Mouse (Mus musculus) lung, embryonic 15.5 days (tissue): Measurements from ENCODE around the gene Ncf1. TPM values are rescaled to one million over a fixed set of nuclear protein-coding genes. Genes with fewer than 3 reads are reported as not detected.

Experiments used
- ATAC-seq: fragments of 200-750 bp; cut with Nextera tagmentation; 2 replicates; pipeline ENCODE4 v1.8.0; 2017; ENCODE audit warnings: moderate number of reproducible peaks, borderline replicate concordance; ENCODE audit not compliant: low FRiP score, low TSS enrichment; ENCODE audit errors: extremely low read depth
- H3K27ac ChIP-seq: fragments of 300-500 bp; sonication (generic); 2 replicates; pipeline ENCODE4 v1.5.1; 2015; ENCODE audit warnings: moderate library complexity, mild to moderate bottlenecking, inconsistent platforms
- H3K27me3 ChIP-seq: fragments of 300-500 bp; sonication (generic); 2 replicates; pipeline ENCODE4 v1.6.1; 2015; ENCODE audit warnings: inconsistent platforms
- H3K36me3 ChIP-seq: fragments of 300-500 bp; sonication (generic); 2 replicates; pipeline ENCODE4 v1.6.1; 2015; ENCODE audit warnings: inconsistent platforms
- H3K4me1 ChIP-seq: fragments of 300-500 bp; sonication (generic); 2 replicates; pipeline ENCODE4 v1.6.1; 2015; ENCODE audit warnings: inconsistent platforms
- H3K4me2 ChIP-seq: fragments of 300-500 bp; sonication (generic); 2 replicates; pipeline ENCODE4 v1.6.1; 2015; ENCODE audit warnings: inconsistent platforms, mild to moderate bottlenecking, moderate library complexity
- H3K4me3 ChIP-seq: fragments of 300-500 bp; sonication (generic); 2 replicates; pipeline ENCODE4 v1.5.1; 2015; ENCODE audit warnings: mild to moderate bottlenecking, inconsistent platforms
- H3K9ac ChIP-seq: fragments of 300-500 bp; sonication (generic); 2 replicates; pipeline ENCODE4 v1.6.1; 2015; ENCODE audit warnings: inconsistent platforms
- H3K9me3 ChIP-seq: fragments of 300-500 bp; sonication (generic); 2 replicates; pipeline ENCODE4 v1.6.1; 2016; ENCODE audit warnings: inconsistent platforms
- WGBS: fragments of 180-500 bp; shearing (Covaris S2); methylation state at CpG from one replicate; pipeline ENCODE4 v1.1.7; 2015; 5-methylcytosine and 5-hydroxymethylcytosine counted together
- polyA plus RNA-seq: library from polyadenylated mRNA; unstranded; fragments of >200 nt; fragmentation: Nextera tagmentation; extraction: Ambion mirVana; gene quantifications from 2 replicates; pipeline ENCODE4 v1.2.1, GENCODE M21; 2015

The Ncf1 gene
- polyA plus RNA-seq, 1 experiment from 2014 or later, result 7.8 TPM

DNA sequence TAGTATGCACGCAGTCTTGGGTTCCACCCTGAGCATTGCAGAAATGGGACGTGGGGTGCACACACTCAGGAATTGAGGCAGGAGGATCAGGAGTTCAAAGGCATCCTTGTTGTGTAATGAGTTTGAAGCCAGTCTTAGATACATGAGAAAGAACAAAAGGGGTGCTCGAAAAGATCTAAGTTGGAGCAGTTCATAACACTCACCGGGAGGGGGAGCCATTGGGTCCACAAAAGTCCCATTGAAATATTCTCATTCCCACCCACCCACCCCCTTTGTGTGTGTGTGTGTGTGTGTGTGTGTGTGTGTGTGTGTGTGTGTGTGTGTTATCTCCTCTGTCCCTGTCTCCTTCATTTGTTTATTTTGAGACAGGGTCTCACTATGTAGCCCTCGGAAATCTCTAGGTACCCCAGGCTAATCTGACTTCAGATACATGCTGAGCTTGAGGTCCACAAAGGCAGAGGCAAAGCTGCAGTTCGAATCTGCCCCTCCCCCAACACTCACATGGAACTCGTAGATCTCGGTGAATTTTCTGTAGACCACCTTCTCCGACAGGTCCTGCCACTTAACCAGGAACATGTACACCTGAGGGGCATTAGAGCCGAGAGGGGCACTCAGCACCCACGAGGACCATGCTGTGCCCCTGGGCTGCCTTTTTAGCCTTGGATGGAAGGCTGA is 1.7 kb downstream of the Ncf1 start:
- Histone ChIP-seq H3K27me3 (peaks cover 2% of the 10 kb centered on the region; the same call in 1 of the 2 replicates), H3K36me3 (no peaks in the 10 kb centered on the region), H3K9me3 (no peaks in the 10 kb centered on the region), H3K4me3 (peak overlapping the region; percentile 6; the same call in 1 of the 2 replicates), H3K27ac (peak overlapping the region; percentile 62), H3K9ac (no peak overlapping the region), H3K4me1 (peaks cover 38% of the 10 kb centered on the region), H3K4me2 (no peak overlapping the region; the same call in 1 of the 2 replicates)
- no peak for ATAC-seq
- 28% methylated on average over 11 of the region's 11 CpGs for WGBS

DNA sequence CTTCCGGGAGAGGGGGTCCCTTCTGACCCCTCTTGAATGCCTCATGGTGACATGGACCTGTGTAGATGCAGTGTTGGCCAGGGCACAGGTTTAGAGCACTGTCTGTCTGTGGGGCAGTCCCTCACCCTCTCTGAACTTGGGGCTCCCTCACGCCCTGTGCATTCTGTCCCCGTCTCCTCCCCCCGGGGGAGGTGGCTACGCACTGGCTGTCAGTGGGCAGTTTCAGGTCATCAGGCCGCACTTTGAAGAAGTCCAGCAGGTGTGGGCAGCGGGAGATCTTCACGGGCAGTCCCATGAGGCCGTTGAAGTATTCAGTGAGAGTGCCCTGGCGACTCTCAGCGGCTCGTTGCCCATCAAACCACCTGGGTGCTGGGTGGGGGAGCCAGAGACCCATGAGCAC is 2.5 kb downstream of the Ncf1 start:
- Histone ChIP-seq H3K4me3 (no peak overlapping the region), H3K4me1 (peaks cover 37% of the 10 kb centered on the region), H3K27me3 (peaks cover 7% of the 10 kb centered on the region; the same call in 1 of the 2 replicates), H3K9me3 (no peaks in the 10 kb centered on the region), H3K9ac (no peak overlapping the region), H3K36me3 (no peaks in the 10 kb centered on the region), H3K27ac (no peak overlapping the region), H3K4me2 (no peak overlapping the region)
- 31% methylated on average over 12 of the region's 12 CpGs for WGBS
- no peak for ATAC-seq

DNA sequence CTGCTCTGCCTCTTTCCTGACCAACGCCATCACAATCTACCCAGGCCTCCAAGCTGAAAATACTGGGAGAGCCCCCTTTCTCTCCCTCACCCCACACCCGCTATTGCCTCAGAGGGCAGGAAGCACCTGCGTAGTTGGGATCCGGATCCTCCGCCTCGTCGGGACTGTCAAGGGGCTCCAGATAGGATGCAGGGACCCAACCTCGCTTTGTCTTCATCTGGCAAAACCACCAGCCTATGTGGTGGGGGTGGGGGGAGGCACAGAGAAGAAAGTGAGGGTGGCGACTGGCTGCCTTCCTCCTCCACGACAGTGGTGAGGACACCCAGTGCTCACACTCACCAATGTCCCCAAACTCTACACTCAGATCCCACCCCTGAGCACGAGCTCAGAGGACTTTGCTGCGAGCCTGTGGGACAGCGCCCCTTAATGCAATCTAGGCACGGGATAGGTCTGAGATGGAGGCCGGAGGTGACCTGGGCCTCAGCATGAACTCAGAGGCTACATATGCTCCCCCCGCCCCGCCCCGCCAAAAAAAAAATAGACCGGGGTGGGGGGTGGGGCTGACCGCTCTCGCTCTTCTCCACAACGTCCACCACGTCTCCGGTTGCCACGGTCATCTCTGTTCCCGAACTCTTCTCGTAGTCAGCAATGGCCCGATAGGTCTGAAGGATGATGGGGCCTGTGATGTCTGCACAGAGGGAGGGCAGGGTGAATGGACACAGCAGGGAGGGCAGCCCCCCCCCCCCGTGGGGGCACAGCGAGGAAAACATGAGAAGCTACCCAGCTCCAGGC is 4.1 kb downstream of the Ncf1 start:
- WGBS, result 72% methylated on average over 30 of the region's 30 CpGs
- no peaks in the 10 kb centered on the region for H3K9me3 ChIP-seq
- ATAC-seq, result no peak; the same call in 1 of the 2 replicates
- H3K4me1 ChIP-seq, result peaks cover 44% of the 10 kb centered on the region
- no peak overlapping the region for H3K27ac ChIP-seq
- H3K4me2 ChIP-seq, result no peak overlapping the region
- peaks cover 7% of the 10 kb centered on the region; the same call in 1 of the 2 replicates for H3K27me3 ChIP-seq
- no peak overlapping the region for H3K9ac ChIP-seq
- no peaks in the 10 kb centered on the region for H3K36me3 ChIP-seq
- no peak overlapping the region for H3K4me3 ChIP-seq

DNA sequence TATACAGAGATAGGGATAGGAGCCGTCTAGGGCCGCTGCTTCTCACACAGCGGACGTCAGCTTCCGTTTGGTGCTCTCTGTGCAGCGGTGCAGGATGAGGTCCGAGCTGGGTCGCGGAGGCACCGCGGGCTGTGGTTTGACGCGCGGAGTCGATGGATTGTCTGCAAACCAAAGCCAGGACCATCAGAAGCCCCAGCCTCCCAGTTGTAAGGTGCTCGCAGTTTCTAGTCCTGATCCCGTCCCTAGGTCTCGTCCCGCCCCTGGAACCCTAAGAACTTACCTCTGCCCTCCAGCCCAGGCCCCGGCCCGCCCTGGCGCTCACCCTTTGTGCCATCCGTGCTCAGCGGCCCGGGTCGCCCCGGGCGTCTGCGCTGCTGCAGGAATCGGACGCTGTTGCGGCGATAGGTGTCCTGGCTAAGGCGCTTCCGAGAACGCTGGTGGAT is 7.7 kb downstream of the Ncf1 start:
- H3K9me3 ChIP-seq, result no peaks in the 10 kb centered on the region
- H3K4me2 ChIP-seq, result peak overlapping the region; percentile 75
- peaks cover 7% of the 10 kb centered on the region; the same call in 1 of the 2 replicates for H3K27me3 ChIP-seq
- no peak overlapping the region for H3K27ac ChIP-seq
- H3K36me3 ChIP-seq, result no peaks in the 10 kb centered on the region
- 2% methylated on average over 36 of the region's 36 CpGs for WGBS
- H3K4me3 ChIP-seq, result peak overlapping the region; percentile 31
- H3K4me1 ChIP-seq, result peaks cover 24% of the 10 kb centered on the region
- peak overlapping the region; percentile 44 for H3K9ac ChIP-seq
- no peak for ATAC-seq

DNA sequence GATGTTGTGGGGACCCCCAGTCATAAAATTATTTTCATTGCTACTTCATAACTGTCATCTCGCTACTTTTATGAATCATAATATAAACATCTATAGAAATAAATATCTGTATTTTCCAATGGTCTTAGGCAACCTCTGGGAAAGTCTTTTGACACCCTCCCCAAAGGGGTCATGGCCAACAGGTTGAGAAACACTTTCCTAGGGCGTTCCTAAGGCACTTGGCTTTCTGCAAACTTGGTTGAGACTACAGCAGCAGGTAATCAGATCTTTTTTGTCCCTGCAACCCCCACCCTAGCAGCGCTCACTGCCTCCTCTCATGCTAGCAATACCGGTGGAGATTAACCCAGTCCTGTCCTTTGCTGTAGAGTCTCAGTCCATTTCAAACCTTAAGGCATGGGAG is 8.1 kb downstream of the Ncf1 start:
- Histone ChIP-seq H3K9me3 (no peaks in the 10 kb centered on the region), H3K36me3 (no peaks in the 10 kb centered on the region), H3K4me1 (peaks cover 22% of the 10 kb centered on the region), H3K9ac (peak overlapping the region; percentile 44; the same call in 1 of the 2 replicates), H3K4me2 (peak overlapping the region; percentile 75), H3K27ac (no peak overlapping the region), H3K27me3 (peaks cover 7% of the 10 kb centered on the region; the same call in 1 of the 2 replicates), H3K4me3 (no peak overlapping the region)
- 28% methylated on average over 4 of the region's 4 CpGs for WGBS
- ATAC-seq, result no peak

DNA sequence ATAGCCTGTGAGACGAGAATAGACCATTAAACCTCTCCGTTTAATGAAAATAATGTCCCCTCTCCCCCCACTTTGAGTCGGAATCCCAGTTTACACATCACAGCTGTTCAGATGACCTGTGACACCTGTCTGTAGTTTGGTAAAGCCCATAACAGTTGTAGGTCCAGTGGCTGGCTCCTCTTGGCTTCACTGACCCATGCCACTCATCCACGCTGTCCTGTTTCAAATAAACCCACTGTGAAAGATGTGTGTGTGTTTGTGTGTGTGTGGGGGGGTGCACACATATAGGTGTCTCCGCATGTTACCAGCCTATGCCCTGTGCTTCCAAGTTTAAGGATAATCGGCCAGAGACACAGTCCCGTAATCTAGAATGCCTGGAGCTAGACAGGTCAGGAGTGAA is 11.5 kb downstream of the Ncf1 start:
- Histone ChIP-seq H3K36me3 (no peaks in the 10 kb centered on the region), H3K9me3 (no peaks in the 10 kb centered on the region)
- ATAC-seq, result no peak

DNA sequence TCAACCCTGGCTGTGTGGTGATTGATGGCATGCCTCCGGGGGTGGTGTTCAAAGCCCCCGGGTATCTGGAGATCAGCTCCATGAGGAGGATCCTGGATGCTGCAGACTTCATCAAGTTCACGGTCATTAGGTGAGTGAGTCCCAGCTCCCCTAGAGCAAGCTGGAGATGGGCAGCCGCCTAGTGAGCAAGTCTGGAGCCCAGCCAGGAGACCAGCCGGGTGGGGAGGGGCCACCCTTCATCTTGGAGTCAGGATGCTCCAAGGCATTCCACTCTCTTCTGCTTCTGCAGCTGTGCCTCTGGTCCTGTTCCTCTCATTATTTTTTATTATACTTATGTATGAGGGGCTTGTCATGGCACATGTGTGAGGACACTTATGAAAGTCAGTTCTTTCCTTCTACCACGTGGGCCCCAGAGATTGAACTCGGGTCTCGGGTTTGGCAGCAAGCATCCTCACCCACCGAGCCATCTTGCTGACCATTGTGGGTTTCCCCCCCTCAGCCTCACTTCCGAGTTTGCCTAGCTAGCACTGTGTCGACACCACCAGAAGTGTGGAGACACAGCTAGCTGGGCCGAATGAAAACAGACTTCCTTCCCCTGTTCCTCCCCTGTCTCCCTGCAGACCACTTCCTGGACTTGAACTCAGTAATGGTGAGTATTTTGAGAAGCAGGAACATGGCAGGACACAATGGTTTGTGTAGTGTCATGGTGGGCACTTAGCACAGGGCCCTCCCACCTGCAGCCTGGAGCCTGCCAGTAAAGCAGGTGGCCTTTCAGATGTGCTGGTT is 15.2 kb downstream of the Ncf1 start:
- Histone ChIP-seq H3K4me2 (no peak overlapping the region), H3K9ac (no peak overlapping the region), H3K4me3 (no peak overlapping the region), H3K4me1 (peaks cover 19% of the 10 kb centered on the region), H3K36me3 (0 out of 2 replicates have a peak, but pooled peaks cover 3% of the 10 kb centered on the region), H3K27me3 (no peaks in the 10 kb centered on the region), H3K9me3 (no peaks in the 10 kb centered on the region), H3K27ac (no peak overlapping the region)
- no peak; the same call in 1 of the 2 replicates for ATAC-seq
- 42% methylated on average over 12 of the region's 12 CpGs for WGBS

More for the DNA sequence above, 11.5 kb downstream of the Ncf1 start:
- no peak overlapping the region for H3K9ac ChIP-seq
- WGBS, result 80% methylated on average over 7 of the region's 7 CpGs
- H3K4me3 ChIP-seq, result no peak overlapping the region
- H3K4me2 ChIP-seq, result no peak overlapping the region
- peaks cover 7% of the 10 kb centered on the region; the same call in 1 of the 2 replicates for H3K27me3 ChIP-seq
- H3K27ac ChIP-seq, result no peak overlapping the region
- H3K4me1 ChIP-seq, result peaks cover 19% of the 10 kb centered on the region

DNA sequence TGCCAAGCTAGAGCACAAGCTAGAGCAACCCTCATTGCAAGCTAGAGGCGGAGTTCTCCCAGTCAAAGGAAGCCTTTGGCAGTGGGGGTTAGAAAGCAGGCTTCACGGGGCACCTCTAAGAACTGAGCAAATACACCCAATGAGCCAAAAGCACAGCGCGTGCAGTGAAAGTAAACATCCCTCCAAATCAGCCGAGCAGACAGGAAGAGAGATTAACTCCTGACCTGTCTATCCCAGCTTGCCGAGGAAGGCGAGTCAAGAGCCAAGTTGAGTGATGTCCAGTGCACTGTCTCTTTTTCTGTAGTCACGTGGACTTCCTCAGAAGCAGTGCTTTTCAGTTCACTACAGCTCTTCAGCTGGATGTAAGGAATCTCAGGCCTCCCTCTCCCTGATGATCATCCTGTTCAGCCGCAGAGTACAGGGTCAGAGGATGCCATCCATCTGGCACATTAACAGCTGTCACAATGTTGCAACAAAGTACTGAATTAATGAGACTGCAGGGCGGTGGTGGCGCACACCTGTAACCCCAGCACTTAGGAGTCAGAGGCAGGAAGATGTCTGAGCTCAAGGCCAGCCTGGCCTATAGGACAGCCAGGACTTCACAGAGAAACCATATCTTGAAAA is 19.4 kb downstream of the Ncf1 start:
- 8% methylated on average over 11 of the region's 11 CpGs for WGBS
- H3K4me2 ChIP-seq, result 0 out of 2 replicates have a peak overlapping the region, but pooled peaks have one; percentile 3
- H3K9ac ChIP-seq, result no peak overlapping the region
- H3K36me3 ChIP-seq, result peaks cover 7% of the 10 kb centered on the region; the same call in 1 of the 2 replicates
- no peaks in the 10 kb centered on the region for H3K27me3 ChIP-seq
- peaks cover 22% of the 10 kb centered on the region for H3K4me1 ChIP-seq
- ATAC-seq, result peak; percentile 77
- no peak overlapping the region for H3K4me3 ChIP-seq
- H3K27ac ChIP-seq, result peak overlapping the region; percentile 60
- no peaks in the 10 kb centered on the region for H3K9me3 ChIP-seq

DNA sequence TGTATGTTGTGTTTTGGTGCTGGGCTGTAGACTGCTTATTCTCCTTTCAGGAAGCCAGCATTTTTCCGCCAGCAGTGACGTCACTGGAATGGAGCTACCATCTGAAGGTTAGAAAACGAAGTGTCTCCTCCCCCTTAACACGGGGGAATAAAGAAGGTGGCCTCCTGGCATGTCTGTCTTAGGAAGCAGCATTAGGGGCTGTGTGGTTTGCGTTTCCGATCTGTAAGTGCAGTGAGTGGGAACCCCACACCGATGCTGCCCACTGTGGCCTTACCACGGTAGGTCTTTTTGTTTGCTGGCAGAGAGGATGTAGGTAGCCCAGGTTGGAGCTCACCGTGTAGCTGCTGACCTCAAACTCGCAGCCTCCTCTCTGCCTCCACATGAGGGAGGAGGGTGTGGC is 22.7 kb downstream of the Ncf1 start:
- Histone ChIP-seq H3K27ac (no peak overlapping the region), H3K4me3 (no peak overlapping the region), H3K4me1 (peaks cover 17% of the 10 kb centered on the region), H3K4me2 (no peak overlapping the region), H3K9ac (no peak overlapping the region), H3K27me3 (no peaks in the 10 kb centered on the region), H3K9me3 (no peaks in the 10 kb centered on the region), H3K36me3 (peaks cover 9% of the 10 kb centered on the region; the same call in 1 of the 2 replicates)
- ATAC-seq, result no peak
- WGBS, result 83% methylated on average over 10 of the region's 10 CpGs

DNA sequence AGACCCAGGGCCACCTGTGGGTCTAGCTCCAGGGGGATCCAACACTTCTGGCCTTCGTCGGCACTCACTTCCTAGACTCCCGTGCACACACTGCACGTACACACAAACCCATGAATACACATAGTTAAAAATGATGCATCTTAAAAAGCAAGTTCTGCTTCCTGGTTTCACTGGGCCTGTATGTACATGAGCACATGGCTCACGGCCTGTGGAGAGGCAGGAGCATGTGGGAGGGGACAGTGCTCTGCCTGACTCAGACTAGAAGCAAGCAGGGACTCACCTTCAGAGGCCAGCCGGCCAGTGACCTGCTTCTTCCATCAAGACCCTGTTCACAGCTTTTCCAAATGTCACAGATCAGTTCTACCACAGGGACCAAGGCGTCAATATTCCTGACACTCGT is 35.8 kb downstream of the Ncf1 start:
- Histone ChIP-seq H3K4me2 (no peak overlapping the region), H3K4me3 (no peak overlapping the region), H3K27ac (no peak overlapping the region), H3K36me3 (peaks cover 7% of the 10 kb centered on the region; the same call in 1 of the 2 replicates), H3K4me1 (no peaks in the 10 kb centered on the region), H3K9me3 (no peaks in the 10 kb centered on the region), H3K9ac (no peak overlapping the region), H3K27me3 (no peaks in the 10 kb centered on the region)
- no peak for ATAC-seq
- 80% methylated on average over 8 of the region's 8 CpGs for WGBS

DNA sequence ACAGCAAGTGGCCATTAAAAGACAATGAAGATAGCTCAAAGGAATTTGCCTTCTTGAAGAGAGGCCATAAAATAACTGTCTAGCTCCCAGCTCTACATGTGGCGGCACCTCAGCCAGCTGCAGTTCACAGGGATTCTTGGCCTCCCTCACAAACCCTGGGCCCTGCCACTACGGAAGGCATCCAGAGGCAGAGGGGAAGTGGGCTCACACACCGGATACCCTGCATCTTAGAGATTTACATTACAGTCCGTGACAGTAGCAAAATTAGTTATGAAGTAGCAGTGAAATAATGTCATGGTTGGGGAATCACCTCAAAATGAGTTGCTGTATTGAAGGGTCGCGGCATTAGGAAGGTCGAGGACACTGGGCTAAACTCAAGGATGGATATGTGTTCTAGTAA is 40.9 kb downstream of the Ncf1 start:
- no peak overlapping the region for H3K4me3 ChIP-seq
- no peaks in the 10 kb centered on the region for H3K9me3 ChIP-seq
- H3K27ac ChIP-seq, result no peak overlapping the region
- no peak overlapping the region for H3K9ac ChIP-seq
- ATAC-seq, result no peak
- no peak overlapping the region for H3K4me2 ChIP-seq
- H3K4me1 ChIP-seq, result peaks cover 7% of the 10 kb centered on the region; the same call in 1 of the 2 replicates
- 71% methylated on average over 7 of the region's 7 CpGs for WGBS
- H3K36me3 ChIP-seq, result no peaks in the 10 kb centered on the region
- H3K27me3 ChIP-seq, result no peaks in the 10 kb centered on the region
